Mouse (Mus musculus) testis, postnatal 10 days (tissue): ENCODE results near the gene March5.
"Not testable (repeated sequence)": the region's sequence is repeated elsewhere in the genome, so short reads cannot be mapped to it uniquely, and the experiment has no call there.

Source experiments
- DNase-seq: peaks from one replicate; pipeline ENCODE4 v3.0.0; 2021; ENCODE audit warnings: low spot score

Gene March5

GRCm38 (mm10) chr19:37207303-37208175 is at the start of gene March5:
March5 (plus strand) TSS chr19:37207543.
- peak; percentile 87 for DNase-seq

- no peak for DNase-seq
These were observed 35.2 kb upstream of the March5 start for GRCm38 (mm10) chr19:37172096-37172495.

- DNase-seq = no peak
These were observed 34.7 kb upstream of the March5 start for GRCm38 (mm10) chr19:37172566-37173130.

GRCm38 (mm10) chr19:37173331-37174115 is 33.8 kb upstream of the March5 start:
- DNase-seq = no peak

- DNase-seq = peak; percentile 88
These were observed 33.1 kb upstream of the March5 start for GRCm38 (mm10) chr19:37174116-37174715.

GRCm38 (mm10) chr19:37174716-37175435 is 32.5 kb upstream of the March5 start:
- DNase-seq = peak; percentile 72

GRCm38 (mm10) chr19:37175436-37175805 is 31.9 kb upstream of the March5 start:
- no peak for DNase-seq

- DNase-seq = no peak
These were observed 31.4 kb upstream of the March5 start for GRCm38 (mm10) chr19:37175919-37176318.

- DNase-seq = no peak
These were observed 30.4 kb upstream of the March5 start for GRCm38 (mm10) chr19:37176879-37177462.

- DNase-seq = peak; percentile 69
These were observed 29.3 kb upstream of the March5 start for GRCm38 (mm10) chr19:37177819-37178708.

- DNase-seq = no peak
These were observed 18.9 kb upstream of the March5 start for GRCm38 (mm10) chr19:37188366-37188948.

- no peak for DNase-seq
These were observed 14.8 kb upstream of the March5 start for GRCm38 (mm10) chr19:37192475-37193058.

GRCm38 (mm10) chr19:37198165-37198880 is 9.0 kb upstream of the March5 start:
- DNase-seq = no peak

- DNase-seq = no peak
These were observed 7.5 kb upstream of the March5 start for GRCm38 (mm10) chr19:37199889-37200288.

GRCm38 (mm10) chr19:37203371-37203770 is 4.0 kb upstream of the March5 start:
- DNase-seq = no peak

- DNase-seq = not testable (repeated sequence)
These were observed 2.2 kb upstream of the March5 start for GRCm38 (mm10) chr19:37205155-37205554.

GRCm38 (mm10) chr19:37206641-37207302 is 571 bp upstream of the March5 start:
- DNase-seq = peak; percentile 69

- peak; percentile 52 for DNase-seq
These were observed 923 bp downstream of the March5 start, which contains the start of gene Cpeb3 for GRCm38 (mm10) chr19:37208176-37208755. Cpeb3 (minus strand) TSS chr19:37208601.
